Mouse (Mus musculus) urinary bladder, postnatal 10 days (tissue): ENCODE results near the gene Hoxb8.

Experiments
- DNase-seq: peaks from one replicate; pipeline ENCODE4 v3.0.0; 2022; ENCODE audit warnings: low spot score

Gene Hoxb8

GRCm38 (mm10) chr11:96281855-96282570 lies at the start of gene Hoxb8:
TSS of gene Hoxb8 (plus strand) at chr11:96281905.
- no peak for DNase-seq

GRCm38 (mm10) chr11:96234906-96235305 lies 46.8 kb upstream of the Hoxb8 start:
- DNase-seq: no peak

- DNase-seq: no peak
Observed at GRCm38 (mm10) chr11:96240211-96240610, 41.5 kb upstream of the Hoxb8 start.

- no peak for DNase-seq
Observed at GRCm38 (mm10) chr11:96250901-96251300, 30.8 kb upstream of the Hoxb8 start.

GRCm38 (mm10) chr11:96251480-96252031 lies 30.1 kb upstream of the Hoxb8 start:
- no peak for DNase-seq

- no peak for DNase-seq
Observed at GRCm38 (mm10) chr11:96252541-96253120, 29.1 kb upstream of the Hoxb8 start.

- no peak for DNase-seq
Observed at GRCm38 (mm10) chr11:96254221-96254620, 27.5 kb upstream of the Hoxb8 start.

- no peak for DNase-seq
Observed at GRCm38 (mm10) chr11:96255111-96255995, 26.4 kb upstream of the Hoxb8 start.

GRCm38 (mm10) chr11:96255996-96256445 lies 25.7 kb upstream of the Hoxb8 start:
- DNase-seq: no peak

GRCm38 (mm10) chr11:96257141-96257540 lies 24.6 kb upstream of the Hoxb8 start:
- no peak for DNase-seq

- DNase-seq: no peak
Observed at GRCm38 (mm10) chr11:96259038-96259437, 22.7 kb upstream of the Hoxb8 start.

GRCm38 (mm10) chr11:96259511-96259910 lies 22.2 kb upstream of the Hoxb8 start:
- DNase-seq: no peak

GRCm38 (mm10) chr11:96260310-96260970 lies 21.3 kb upstream of the Hoxb8 start:
- DNase-seq: no peak

GRCm38 (mm10) chr11:96261323-96261890 lies 20.3 kb upstream of the Hoxb8 start:
- DNase-seq: no peak

- no peak for DNase-seq
Observed at GRCm38 (mm10) chr11:96262262-96262830, 19.4 kb upstream of the Hoxb8 start.

- DNase-seq: no peak
Observed at GRCm38 (mm10) chr11:96263636-96264389, 17.9 kb upstream of the Hoxb8 start.

GRCm38 (mm10) chr11:96264390-96265020 lies 17.2 kb upstream of the Hoxb8 start:
- DNase-seq: no peak

- DNase-seq: no peak
Observed at GRCm38 (mm10) chr11:96265954-96266353, 15.8 kb upstream of the Hoxb8 start.

GRCm38 (mm10) chr11:96267021-96267920 lies 14.4 kb upstream of the Hoxb8 start:
- no peak for DNase-seq
